Mouse (Mus musculus) colon, adult 2 months (tissue): ENCODE results near the gene Abcc1. TPM values are rescaled to one million over a fixed set of nuclear protein-coding genes. Genes with fewer than 3 reads are reported as not detected.

ENCODE experiments used
- polyA plus RNA-seq: library from polyadenylated mRNA; depleted of rRNA; stranded (reverse); fragments of >200 nt; gene quantifications from 2 replicates; pipeline ENCODE4 v1.2.3, GENCODE M21; 2012; rRNA removed

The Abcc1 gene
- 33.9 and 45.3 TPM in 2 replicates for polyA plus RNA-seq

GRCm38 (mm10) chr16:14361362-14362098 lies at the start of gene Abcc1:
Gene Abcc1 (plus strand): TSS chr16:14361558.

GRCm38 (mm10) chr16:14316884-14317876 lies 44.2 kb upstream of the Abcc1 start, which contains the start of gene Fopnl:
Gene Fopnl (minus strand): TSS chr16:14317405.

Other genes starting within 250 kb of the Abcc1 start
- 28.6 and 31.5 TPM in 2 replicates for gene Nde1, start 198.3 kb upstream of the Abcc1 start, polyA plus RNA-seq
- 9.0 and 9.2 TPM in 2 replicates for gene Marf1, start 198.2 kb upstream of the Abcc1 start, polyA plus RNA-seq
- 148 and 184 TPM in 2 replicates for gene Myh11, start 70.2 kb upstream of the Abcc1 start, polyA plus RNA-seq
- gene Fopnl, start 44.2 kb upstream of the Abcc1 start, polyA plus RNA-seq: 30.4 and 34.0 TPM in 2 replicates
- 0.06 TPM in 1 of 2 replicates, not detected in the other for gene A630010A05Rik, start 200.8 kb downstream of the Abcc1 start, polyA plus RNA-seq